ENCODE assay signal across 12 mouse cellular contexts in the genomic region with DNA sequence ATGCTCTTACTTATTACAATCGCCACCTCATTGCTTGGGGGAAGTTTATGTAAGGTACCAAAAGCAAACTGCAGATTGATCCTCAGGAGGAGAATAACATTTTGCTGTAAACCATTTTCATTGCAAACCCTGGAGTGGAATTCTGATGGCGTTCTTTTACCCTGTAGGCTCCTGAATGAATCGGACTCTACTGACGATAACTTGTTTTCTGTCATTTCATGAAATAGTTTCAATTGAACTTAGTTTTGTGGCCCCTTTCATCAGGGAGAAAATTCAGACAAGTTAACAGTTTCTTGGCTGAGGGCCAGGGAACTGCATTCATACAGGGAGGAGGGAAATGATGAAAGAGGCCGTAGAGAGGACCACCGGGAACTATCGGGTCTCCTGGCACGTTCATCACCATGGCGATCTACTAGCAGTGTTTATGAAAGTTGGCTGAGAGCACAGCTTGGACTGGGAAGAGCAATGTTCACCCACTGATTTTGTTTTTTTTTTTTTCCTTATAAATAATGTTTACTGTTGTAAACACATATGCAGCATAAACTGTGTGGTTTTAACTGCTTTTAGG.
A peak's percentile ranks its signal among the peaks of the same experiment; 100 is the strongest.
DNase-seq lines count a peak whose midpoint lies in the region; ATAC-seq lines count a peak whose summit lies in the region.
"Had no signal": no experiment of that assay in that cellular context is flagged by ENCODE, and none has a peak within 500 bp of the region (broad histone marks: within the 10 kb centered on the region; RNA-seq: fewer than 3 reads in every experiment).

No protein-coding gene starts in this region.

- intact Hi-C loops in gastrocnemius, postnatal 14 days (cut with DNase I; ENCODE audit: low total_unique reads), result no loop called here

- no peaks in the 10 kb centered on the region for H3K4me1 ChIP-seq in embryonic facial prominence, embryonic 10.5 days
- peaks cover 18% of the 10 kb centered on the region; the same call in 1 of the 2 replicates for H3K4me1 ChIP-seq in midbrain, embryonic 13.5 days (replicated peaks)

- WGBS in embryonic facial prominence, embryonic 10.5 days, result 67% methylated on average over 9 of the region's 9 CpGs
- WGBS in midbrain, embryonic 13.5 days, result 30% methylated on average over 9 of the region's 9 CpGs

- H3K4me3 ChIP-seq in embryonic facial prominence, embryonic 10.5 days, result no peak overlapping the region
- no peak overlapping the region for H3K4me3 ChIP-seq in midbrain, embryonic 13.5 days (replicated peaks)

- H3K9ac ChIP-seq in midbrain, embryonic 13.5 days (replicated peaks), result no peak overlapping the region

- peak; percentile 60; the same call in 1 of the 2 replicates for ATAC-seq in midbrain, embryonic 13.5 days
- ATAC-seq: Patski had no signal

- no peaks in the 10 kb centered on the region for H3K27me3 ChIP-seq in embryonic facial prominence, embryonic 10.5 days (replicated peaks; ENCODE audit: low read depth, poor library complexity, severe bottlenecking)
- H3K27me3 ChIP-seq in midbrain, embryonic 13.5 days, result no peaks in the 10 kb centered on the region

- H3K4me2 ChIP-seq in midbrain, embryonic 13.5 days (replicated peaks), result no peak overlapping the region

- H3K9me3 ChIP-seq in embryonic facial prominence, embryonic 10.5 days, result no peaks in the 10 kb centered on the region
- H3K9me3 ChIP-seq in midbrain, embryonic 13.5 days, result no peaks in the 10 kb centered on the region

- H3K36me3 ChIP-seq in embryonic facial prominence, embryonic 10.5 days (replicated peaks), result no peaks in the 10 kb centered on the region
- H3K36me3 ChIP-seq in midbrain, embryonic 13.5 days, result no peaks in the 10 kb centered on the region

- H3K27ac ChIP-seq in embryonic facial prominence, embryonic 10.5 days (replicated peaks), result no peak overlapping the region
- H3K27ac ChIP-seq in midbrain, embryonic 13.5 days, result no peak overlapping the region
- H3K27ac ChIP-seq: macrophage had no signal

- peak; percentile 4 for DNase-seq in kidney, postnatal 14 days
- DNase-seq in kidney, adult 11 months, result no peak
- DNase-seq in embryonic facial prominence, embryonic 10.5 days (ENCODE audit: low spot score), result peak; percentile 24
- DNase-seq in forelimb bud, embryonic 11.5 days (ENCODE audit: low read depth, low spot score), result peak; percentile 50
- DNase-seq in spleen, postnatal 10 days (ENCODE audit: low spot score in 2 of 2), result no peak
- no peak for DNase-seq in gastrocnemius, postnatal 14 days
- DNase-seq in spleen, postnatal 36 days (ENCODE audit: low spot score in 2 of 2), result no peak
- DNase-seq: right cerebral cortex, postnatal 25 days; thymus, postnatal 36 days had no signal

Comparison
In these comparisons a context has a peak if more than half of its experiments do, and no peak if none do; other contexts are left out.
1. DNase-seq: peak in kidney, postnatal 14 days (single experiment), embryonic facial prominence, embryonic 10.5 days (single experiment) and forelimb bud, embryonic 11.5 days (single experiment); none in kidney, adult 11 months (single experiment), spleen, postnatal 10 days (0 of 2), gastrocnemius, postnatal 14 days (single experiment) and spleen, postnatal 36 days (0 of 2).